Mouse (Mus musculus) CH12.LX (cell line): ENCODE results near the gene Smtnl2. TPM values are rescaled to one million over a fixed set of nuclear protein-coding genes. Genes with fewer than 3 reads are reported as not detected.

ENCODE experiments used
- DNase-seq: peaks from one replicate; pipeline ENCODE4 v3.0.0-alpha.2; 2013; ENCODE audit errors: extremely low read depth
- H3K27ac ChIP-seq: 2 replicates; pipeline ENCODE4 v1.5.1; 2012; ENCODE audit warnings: low read depth, mild to moderate bottlenecking, control low read depth, moderate library complexity; ENCODE audit not compliant: insufficient read depth
- H3K27me3 ChIP-seq: replicated peaks from 2 replicates; pipeline ENCODE3; 2012; ENCODE audit warnings: inconsistent platforms
- H3K36me3 ChIP-seq, 2 experiments: replicated peaks in 1 of 2; 2 replicates each; pipeline versions ENCODE3 to v1.6.1; 2012; ENCODE audit warnings: inconsistent platforms in 1 of 2, low read length in 1 of 2, mild to moderate bottlenecking in 1 of 2, mixed read lengths in 1 of 2, moderate library complexity in 1 of 2; ENCODE audit not compliant: control insufficient read depth in 1 of 2, insufficient read depth in 1 of 2
- H3K4me1 ChIP-seq, 2 experiments: 2 replicates each; pipeline ENCODE4 v1.6.1; 2012; ENCODE audit warnings: inconsistent platforms in 1 of 2, moderate library complexity in 1 of 2; ENCODE audit not compliant: insufficient read depth in 2 of 2, control insufficient read depth in 1 of 2
- H3K4me2 ChIP-seq: 2 replicates; pipeline ENCODE4 v1.6.1; 2012; ENCODE audit warnings: low read depth, mild to moderate bottlenecking, control low read depth; ENCODE audit not compliant: poor library complexity, insufficient read depth, severe bottlenecking
- H3K4me3 ChIP-seq, 3 experiments: fragments of 150-350 bp in 1 of 3; sonication (generic) in 1 of 3; replicated peaks in 1 of 3; 2 replicates each; pipeline versions ENCODE3 to v1.5.1; 2011 to 2012; ENCODE audit warnings: low read depth in 2 of 3, low read length in 2 of 3, mild to moderate bottlenecking in 2 of 3, moderate library complexity in 2 of 3, control low read depth in 1 of 3, improper control_type of control experiment in 1 of 3, inconsistent platforms in 1 of 3, mixed read lengths in 1 of 3; ENCODE audit not compliant: poor library complexity in 1 of 3
- H3K79me2 ChIP-seq: replicated peaks from 2 replicates; pipeline ENCODE4 v1.6.1; 2012; ENCODE audit warnings: mild to moderate bottlenecking, moderate library complexity; ENCODE audit not compliant: control insufficient read depth, poor library complexity, insufficient read depth, severe bottlenecking; ENCODE audit errors: extremely low read depth
- H3K9ac ChIP-seq: 2 replicates; pipeline ENCODE4 v1.6.1; 2012; ENCODE audit warnings: low read depth, mild to moderate bottlenecking, control low read depth, moderate library complexity; ENCODE audit not compliant: insufficient read depth
- H3K9me3 ChIP-seq: replicated peaks from 2 replicates; pipeline ENCODE3; 2012; ENCODE audit warnings: low read length, inconsistent platforms, mixed read lengths
- CHD1 ChIP-seq: IDR thresholded peaks from 2 replicates; pipeline ENCODE4 v1.6.1; 2012; ENCODE audit warnings: low read depth, low read length, improper control_type of control experiment, inconsistent platforms
- CHD2 ChIP-seq: IDR thresholded peaks from 2 replicates; pipeline ENCODE4 v1.6.1; 2011; ENCODE audit warnings: low read length, improper control_type of control experiment
- CTCF ChIP-seq, 2 experiments: IDR thresholded peaks in 1 of 2; conservative IDR thresholded peaks in 1 of 2; 2 replicates each; pipeline ENCODE4 v1.5.1; 2011 to 2012; ENCODE audit warnings: low read depth in 2 of 2, low read length in 2 of 2, improper control_type of control experiment in 1 of 2, inconsistent platforms in 1 of 2, mild to moderate bottlenecking in 1 of 2, moderate library complexity in 1 of 2
- GABPA ChIP-seq: IDR thresholded peaks from 2 replicates; pipeline ENCODE4 v1.6.1; 2012; ENCODE audit warnings: low read depth, low read length, improper control_type of control experiment, inconsistent platforms; ENCODE audit not compliant: insufficient replicate concordance
- JUN ChIP-seq: IDR thresholded peaks from 2 replicates; pipeline ENCODE4 v1.6.1; 2011; ENCODE audit warnings: low read depth, mild to moderate bottlenecking, low read length, improper control_type of control experiment, moderate library complexity; ENCODE audit not compliant: insufficient read depth
- MAFK ChIP-seq: IDR thresholded peaks from 2 replicates; pipeline ENCODE4 v1.6.1; 2011; ENCODE audit warnings: low read length, improper control_type of control experiment; ENCODE audit not compliant: insufficient replicate concordance
- MAX ChIP-seq: IDR thresholded peaks from 2 replicates; pipeline ENCODE4 v1.6.1; 2011; ENCODE audit warnings: low read length, improper control_type of control experiment
- MAZ ChIP-seq: IDR thresholded peaks from 2 replicates; pipeline ENCODE4 v1.6.1; 2012; ENCODE audit warnings: low read depth, mild to moderate bottlenecking, inconsistent platforms, low read length, improper control_type of control experiment, moderate library complexity
- MEF2A ChIP-seq: IDR thresholded peaks from 2 replicates; pipeline ENCODE4 v1.6.1; 2014; ENCODE audit warnings: low read depth, mild to moderate bottlenecking, inconsistent platforms, low read length, improper control_type of control experiment, borderline replicate concordance
- MXI1 ChIP-seq: IDR thresholded peaks from 2 replicates; pipeline ENCODE4 v1.6.1; 2011; ENCODE audit warnings: mild to moderate bottlenecking, low read depth, low read length, improper control_type of control experiment
- MYC ChIP-seq: IDR thresholded peaks from 2 replicates; pipeline ENCODE4 v1.6.1; 2011; ENCODE audit warnings: low read depth, mild to moderate bottlenecking, improper control_type of control experiment, low read length
- NRF1 ChIP-seq: IDR thresholded peaks from 2 replicates; pipeline ENCODE4 v1.6.1; 2014; ENCODE audit warnings: low read depth, mild to moderate bottlenecking, inconsistent platforms, low read length, improper control_type of control experiment, moderate library complexity
- RAD21 ChIP-seq: IDR thresholded peaks from 2 replicates; pipeline ENCODE4 v1.6.1; 2011; ENCODE audit warnings: low read depth, mild to moderate bottlenecking, low read length, improper control_type of control experiment, moderate library complexity
- SIN3A ChIP-seq: IDR thresholded peaks from 2 replicates; pipeline ENCODE4 v1.6.1; 2012; ENCODE audit warnings: low read length, improper control_type of control experiment, inconsistent platforms
- SMC3 ChIP-seq: IDR thresholded peaks from 2 replicates; pipeline ENCODE4 v1.6.1; 2011; ENCODE audit warnings: low read depth, low read length, improper control_type of control experiment
- UBTF ChIP-seq: IDR thresholded peaks from 2 replicates; pipeline ENCODE4 v1.6.1; 2012; ENCODE audit warnings: low read depth, mild to moderate bottlenecking, inconsistent platforms, low read length, improper control_type of control experiment, moderate library complexity
- USF1 ChIP-seq: IDR thresholded peaks from 2 replicates; pipeline ENCODE4 v1.6.1; 2014; ENCODE audit warnings: low read depth, mild to moderate bottlenecking, inconsistent platforms, low read length, improper control_type of control experiment
- ZNF384 ChIP-seq: IDR thresholded peaks from 2 replicates; pipeline ENCODE4 v1.6.1; 2012; ENCODE audit warnings: low read depth, low read length, improper control_type of control experiment, inconsistent platforms
- dilution Hi-C: fragments of 300-500 bp; cut with MboI; formaldehyde crosslinking; loops from 2 replicates; pipeline ENCODE4 v1.14.3; 2020; ENCODE audit warnings: low sequenced_read_pairs; ENCODE audit not compliant: extremely low pct_unique_long_range_greater_than_20kb, extremely low pct_ligation_motif_present
- in situ Hi-C: fragments of 300-500 bp; cut with MboI; formaldehyde crosslinking; loops from 3 replicates; pipeline ENCODE4 v1.14.3; 2019; ENCODE audit warnings: low sequenced_read_pairs, low pct_ligation_motif_present, low pct_unique_long_range_greater_than_20kb, mixed read lengths
- polyA plus RNA-seq: library from polyadenylated mRNA; unstranded; fragments of >175 nt; gene quantifications from 2 replicates; pipeline ENCODE4 v1.2.1, GENCODE M21; 2012; ENCODE audit warnings: low read depth; ENCODE audit not compliant: insufficient read length
- total RNA-seq, 2 experiments: library from RNA; depleted of rRNA; stranded (reverse); fragments of 300-350 nt in 1 of 2; fragments of >200 nt in 1 of 2; gene quantifications; 2 replicates each; pipeline ENCODE4 v1.2.3; 2012 to 2014

Gene Smtnl2
- total and polyA plus RNA-seq, 3 experiments, result 0.47 TPM; not detected in 1

DNA sequence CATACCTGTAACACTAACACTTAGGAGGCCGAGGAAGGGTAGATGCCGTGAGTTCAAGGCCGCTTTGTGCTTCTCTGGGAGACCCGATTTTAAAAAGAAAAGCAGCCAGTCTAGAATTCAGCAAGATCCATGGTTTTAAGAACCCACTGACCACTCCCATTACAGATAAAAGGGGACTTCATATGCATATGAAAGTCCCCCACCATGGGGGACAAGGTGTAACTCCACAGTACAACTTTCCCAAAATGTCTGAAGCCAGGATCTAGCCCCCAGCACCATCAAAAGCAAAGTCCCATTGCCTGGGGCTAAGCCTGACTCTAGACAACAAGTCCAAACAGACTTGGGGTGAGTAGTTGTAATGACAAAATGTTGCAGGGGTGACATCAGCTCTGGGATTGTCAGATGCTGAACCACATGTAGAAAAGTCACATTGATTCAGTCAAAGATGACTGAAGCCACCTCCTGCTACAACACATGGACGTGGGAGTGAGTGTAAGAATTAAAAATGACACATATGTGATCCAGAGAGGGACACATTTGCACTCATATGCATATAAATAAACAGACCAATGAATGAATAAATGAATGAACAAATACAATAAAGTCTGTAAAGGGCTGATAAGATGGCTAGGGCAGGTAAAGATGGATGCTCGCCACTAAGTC, 9.1 kb upstream of the Smtnl2 start:
- no peak overlapping the region for H3K4me2 ChIP-seq
- no peak overlapping the region for H3K9ac ChIP-seq
- peaks cover 19% of the 10 kb centered on the region for H3K27me3 ChIP-seq
- in situ Hi-C loops (loop anchor here (5.0 kb wide), 1 partner anchor 78 kb away; no protein-coding TSS in a partner anchor), dilution Hi-C loops (no loop called here)
- no peak overlapping the region for H3K4me3 ChIP-seq
- peaks cover 0 to 13% of the 10 kb centered on the region in 2 experiments; a peak in 2 of 4 replicates for H3K4me1 ChIP-seq
- H3K79me2 ChIP-seq, result no peaks in the 10 kb centered on the region
- no peak for DNase-seq
- peaks cover 5% of the 10 kb centered on the region for H3K9me3 ChIP-seq
- H3K27ac ChIP-seq, result no peak overlapping the region
- H3K36me3 ChIP-seq, result no peaks in the 10 kb centered on the region
- no peak for TF ChIP-seq MYC
- TF ChIP-seq MXI1, result no peak
- TF ChIP-seq RAD21, result no peak
- no peak for TF ChIP-seq SMC3
- TF ChIP-seq CHD2, result no peak

GRCm38 (mm10) chr11:72419006-72419405, 7.5 kb upstream of the Smtnl2 start:
- no peak for DNase-seq
- dilution Hi-C loops (no loop called here), in situ Hi-C loops (no loop called here)
- Histone ChIP-seq H3K9ac (no peak overlapping the region), H3K27me3 (peaks cover 24% of the 10 kb centered on the region), H3K27ac (no peak overlapping the region), H3K4me1 (peaks cover 0 to 13% of the 10 kb centered on the region in 2 experiments; a peak in 2 of 4 replicates), H3K36me3 (no peaks in the 10 kb centered on the region), H3K79me2 (no peaks in the 10 kb centered on the region), H3K9me3 (no peaks in the 10 kb centered on the region), H3K4me2 (no peak overlapping the region), H3K4me3 (no peak overlapping the region)
- TF ChIP-seq UBTF (no peak), JUN (no peak), GABPA (no peak), USF1 (no peak), MAZ (no peak), CTCF (conservative IDR thresholded peaks at IDR 0.05 in 1 of 2, IDR thresholded peaks at IDR 0.05 in 1 of 2; ENCODE audit: low read depth in 2 of 2, low read length in 2 of 2) (no peak), MEF2A (no peak)

DNA sequence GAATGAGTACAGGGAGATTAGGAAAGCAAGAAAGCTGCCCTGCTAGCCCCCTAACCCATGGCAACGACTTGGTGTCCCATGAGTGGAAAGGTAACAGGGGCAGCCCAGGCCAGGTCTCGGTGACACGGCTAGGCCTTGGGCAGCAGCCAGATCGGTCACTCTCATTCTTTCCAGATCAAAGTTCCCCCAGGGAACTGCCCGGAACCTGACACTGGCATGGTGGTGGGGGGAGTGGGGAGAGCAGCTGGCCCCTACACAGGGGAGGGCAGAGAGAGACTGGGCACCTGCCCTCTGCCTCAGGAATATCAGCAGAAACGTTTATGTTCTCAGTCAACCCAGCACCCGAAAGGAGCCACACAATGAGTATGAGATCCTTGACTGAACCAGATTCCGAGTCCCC, 6.7 kb upstream of the Smtnl2 start:
- Histone ChIP-seq H3K27ac (no peak overlapping the region), H3K9ac (no peak overlapping the region), H3K36me3 (no peaks in the 10 kb centered on the region), H3K4me3 (no peak overlapping the region), H3K79me2 (no peaks in the 10 kb centered on the region), H3K9me3 (no peaks in the 10 kb centered on the region), H3K4me2 (no peak overlapping the region), H3K4me1 (peaks cover 0 to 13% of the 10 kb centered on the region in 2 experiments; a peak in 2 of 4 replicates), H3K27me3 (peaks cover 32% of the 10 kb centered on the region)
- TF ChIP-seq NRF1 (no peak), MYC (no peak), MAFK (no peak), SIN3A (no peak), MAX (no peak), CHD1 (no peak), ZNF384 (no peak)
- DNase-seq, result no peak
- dilution Hi-C loops (no loop called here), in situ Hi-C loops (no loop called here)
